Mouse (Mus musculus) stomach, embryonic 14.5 days (tissue): ENCODE measurements around the gene Oxtr. TPM values are rescaled to one million over a fixed set of nuclear protein-coding genes. Genes with fewer than 3 reads are reported as not detected.

Experiments used
- ATAC-seq: fragments of 200-750 bp; cut with Nextera tagmentation; 2 replicates; pipeline ENCODE4 v1.8.0; 2017; ENCODE audit warnings: low read depth, moderate TSS enrichment; ENCODE audit not compliant: insufficient number of reproducible peaks, insufficient read depth, low FRiP score
- H3K27ac ChIP-seq: fragments of 300-500 bp; sonication (generic); 2 replicates; pipeline ENCODE4 v1.5.1; 2014; ENCODE audit warnings: mild to moderate bottlenecking, low read length, moderate library complexity, mixed read lengths
- H3K27me3 ChIP-seq: fragments of 300-500 bp; sonication (generic); 2 replicates; pipeline ENCODE4 v1.6.1; 2014; ENCODE audit warnings: low read length, control low read depth, mixed read lengths; ENCODE audit not compliant: control insufficient read depth, insufficient read depth
- H3K36me3 ChIP-seq: fragments of 300-500 bp; sonication (generic); 2 replicates; pipeline ENCODE4 v1.6.1; 2014; ENCODE audit warnings: mild to moderate bottlenecking, control low read depth, low read length, moderate library complexity, mixed read lengths; ENCODE audit not compliant: control insufficient read depth, insufficient read depth
- H3K4me1 ChIP-seq: fragments of 300-500 bp; sonication (generic); 2 replicates; pipeline ENCODE4 v1.6.1; 2014; ENCODE audit warnings: low read length, control low read depth, mixed read lengths; ENCODE audit not compliant: control insufficient read depth, insufficient read depth
- H3K4me2 ChIP-seq: fragments of 300-500 bp; sonication (generic); replicated peaks from 2 replicates; pipeline ENCODE4 v1.6.1; 2014; ENCODE audit warnings: low read depth, low read length, control low read depth
- H3K4me3 ChIP-seq: fragments of 300-500 bp; sonication (generic); 2 replicates; pipeline ENCODE4 v1.5.1; 2014; ENCODE audit warnings: low read depth, low read length, control low read depth
- H3K9ac ChIP-seq: fragments of 300-500 bp; sonication (generic); replicated peaks from 2 replicates; pipeline ENCODE4 v1.6.1; 2014; ENCODE audit warnings: low read depth, mild to moderate bottlenecking, control low read depth, low read length, moderate library complexity, mixed read lengths
- H3K9me3 ChIP-seq: fragments of 300-500 bp; sonication (generic); 2 replicates; pipeline ENCODE4 v1.6.1; 2016; ENCODE audit warnings: low read depth, low read length, control low read depth; ENCODE audit not compliant: control insufficient read depth
- whole genome bisulfite sequencing: fragments of 180-500 bp; shearing (Covaris S2); extraction: QIAGEN DNeasy Blood & Tissue Kit; methylation state at CpG from one replicate; pipeline ENCODE4 v1.1.7; 2014; 5-methylcytosine and 5-hydroxymethylcytosine counted together
- polyA plus RNA-seq: library from polyadenylated mRNA; unstranded; fragments of >200 nt; fragmentation: Nextera tagmentation; extraction: Ambion mirVana; gene quantifications from 2 replicates; pipeline ENCODE4 v1.2.1, GENCODE M21; 2014

The Oxtr gene
- polyA plus RNA-seq, 1 experiment from 2014 or later, result 0.10 TPM

DNA sequence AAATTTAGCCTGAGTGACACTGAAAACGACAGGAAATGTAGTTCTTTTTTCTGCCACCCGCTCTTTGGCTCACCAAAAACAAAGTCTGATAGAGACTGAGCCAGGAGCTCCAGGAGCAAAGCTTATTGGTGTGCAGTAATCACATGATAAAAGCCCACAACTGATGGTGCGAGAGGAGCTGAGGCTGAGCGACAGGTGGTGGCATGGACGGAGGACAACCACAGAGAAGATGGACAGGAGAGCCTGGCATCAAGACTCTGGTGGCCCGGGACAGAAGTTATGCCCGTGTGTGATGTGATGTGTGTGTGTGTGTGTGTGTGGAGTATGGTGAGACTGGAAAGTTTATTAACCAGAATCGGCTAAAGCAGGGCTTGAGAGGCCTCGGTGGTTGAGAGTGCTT is 3.6 kb upstream of the Oxtr start:
- H3K4me3 ChIP-seq, result no peak overlapping the region
- WGBS, result 91% methylated on average over 9 of the region's 9 CpGs
- no peaks in the 10 kb centered on the region for H3K9me3 ChIP-seq
- H3K4me2 ChIP-seq, result no peak overlapping the region
- H3K27me3 ChIP-seq, result peaks cover 24% of the 10 kb centered on the region
- H3K9ac ChIP-seq, result no peak overlapping the region
- H3K4me1 ChIP-seq, result no peaks in the 10 kb centered on the region
- no peaks in the 10 kb centered on the region for H3K36me3 ChIP-seq
- H3K27ac ChIP-seq, result no peak overlapping the region
- no peak for ATAC-seq

DNA sequence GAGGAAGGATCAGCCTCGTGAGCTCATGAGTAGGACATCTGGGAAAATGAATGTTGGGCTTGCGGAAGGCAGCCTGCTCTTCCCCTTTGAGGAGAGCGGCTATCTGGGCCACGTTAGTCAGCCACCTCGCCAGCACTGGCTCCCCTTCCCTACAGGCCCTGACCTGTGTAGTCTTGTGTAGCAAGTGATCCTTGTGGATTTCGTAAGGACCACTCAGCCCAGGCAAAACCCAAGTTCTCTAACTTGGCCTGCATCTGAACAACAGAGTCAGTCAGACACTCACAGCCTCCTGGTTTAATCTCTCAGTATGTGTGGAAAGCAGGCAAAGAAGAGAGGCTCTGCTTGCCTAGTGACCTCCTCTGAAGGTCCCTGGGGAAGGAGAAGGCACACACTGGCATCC is 2.9 kb upstream of the Oxtr start:
- 84% methylated on average over 6 of the region's 6 CpGs for WGBS
- Histone ChIP-seq H3K36me3 (no peaks in the 10 kb centered on the region), H3K4me3 (no peak overlapping the region), H3K9ac (no peak overlapping the region), H3K4me1 (no peaks in the 10 kb centered on the region), H3K4me2 (no peak overlapping the region), H3K27ac (no peak overlapping the region), H3K9me3 (no peaks in the 10 kb centered on the region), H3K27me3 (peaks cover 31% of the 10 kb centered on the region)
- ATAC-seq, result no peak

DNA sequence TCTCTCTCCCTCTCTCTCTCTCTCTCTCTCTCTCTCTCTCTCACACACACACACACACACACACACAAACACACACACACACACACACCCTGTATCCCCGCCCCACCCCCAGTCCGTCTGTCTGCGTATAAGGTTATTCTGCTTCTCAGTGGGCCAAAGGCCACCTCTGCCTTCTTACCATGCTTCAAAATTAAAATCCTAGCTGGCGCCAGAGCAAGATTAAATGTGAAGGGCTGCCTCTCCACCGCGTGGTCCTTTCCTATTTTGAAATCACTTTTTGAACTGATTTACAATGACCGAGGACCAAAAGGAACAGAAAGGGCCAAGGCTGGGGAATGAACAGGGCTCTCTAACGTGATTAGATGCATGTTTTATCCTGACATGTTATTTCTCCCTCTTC is 1.8 kb upstream of the Oxtr start:
- 79% methylated on average over 8 of the region's 8 CpGs for WGBS
- ATAC-seq, result no peak

DNA sequence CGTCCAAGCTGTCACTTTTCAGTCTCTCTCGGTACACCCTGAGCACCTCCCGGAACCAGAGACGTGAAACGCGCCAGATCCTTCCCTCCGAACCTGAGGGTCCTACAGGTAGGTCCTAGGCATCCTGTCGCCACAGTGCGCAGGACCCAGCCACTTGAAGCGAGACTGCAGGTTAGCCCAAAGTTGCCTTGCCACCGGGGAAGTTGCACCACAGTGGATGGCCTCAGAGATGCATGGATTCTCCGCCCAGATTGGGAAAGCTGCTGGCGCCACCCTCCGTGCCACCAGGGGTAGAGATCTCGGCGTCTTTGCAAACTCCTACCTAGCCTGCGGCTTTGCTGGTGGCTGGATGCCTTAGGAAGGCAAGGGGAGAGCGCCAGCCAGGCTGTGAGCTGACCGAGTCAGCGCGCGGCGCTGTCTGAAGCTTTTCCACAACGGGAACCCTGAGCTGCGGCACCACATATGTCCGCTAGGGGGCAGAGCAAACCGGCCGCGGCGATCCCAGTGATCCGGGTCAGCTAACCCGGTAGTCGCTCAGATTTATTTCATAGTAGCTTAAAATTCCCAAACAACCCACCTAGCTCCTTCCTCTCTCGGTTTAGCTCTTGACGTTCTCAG is 991 bp upstream of the Oxtr start:
- peak; percentile 42; the same call in 1 of the 2 replicates for ATAC-seq
- no peak overlapping the region for H3K9ac ChIP-seq
- peak overlapping the region; percentile 31 for H3K4me3 ChIP-seq
- H3K4me2 ChIP-seq, result peak overlapping the region; percentile 66
- no peaks in the 10 kb centered on the region for H3K36me3 ChIP-seq
- no peak overlapping the region for H3K27ac ChIP-seq
- peaks cover 36% of the 10 kb centered on the region for H3K27me3 ChIP-seq
- H3K9me3 ChIP-seq, result no peaks in the 10 kb centered on the region
- 1% methylated on average over 35 of the region's 35 CpGs for WGBS
- H3K4me1 ChIP-seq, result no peaks in the 10 kb centered on the region

More for the DNA sequence above, 1.8 kb upstream of the Oxtr start:
- H3K36me3 ChIP-seq, result no peaks in the 10 kb centered on the region
- no peak overlapping the region for H3K27ac ChIP-seq
- no peak overlapping the region for H3K4me3 ChIP-seq
- H3K9ac ChIP-seq, result no peak overlapping the region
- H3K9me3 ChIP-seq, result no peaks in the 10 kb centered on the region
- no peaks in the 10 kb centered on the region for H3K4me1 ChIP-seq
- H3K27me3 ChIP-seq, result peaks cover 36% of the 10 kb centered on the region
- no peak overlapping the region for H3K4me2 ChIP-seq

DNA sequence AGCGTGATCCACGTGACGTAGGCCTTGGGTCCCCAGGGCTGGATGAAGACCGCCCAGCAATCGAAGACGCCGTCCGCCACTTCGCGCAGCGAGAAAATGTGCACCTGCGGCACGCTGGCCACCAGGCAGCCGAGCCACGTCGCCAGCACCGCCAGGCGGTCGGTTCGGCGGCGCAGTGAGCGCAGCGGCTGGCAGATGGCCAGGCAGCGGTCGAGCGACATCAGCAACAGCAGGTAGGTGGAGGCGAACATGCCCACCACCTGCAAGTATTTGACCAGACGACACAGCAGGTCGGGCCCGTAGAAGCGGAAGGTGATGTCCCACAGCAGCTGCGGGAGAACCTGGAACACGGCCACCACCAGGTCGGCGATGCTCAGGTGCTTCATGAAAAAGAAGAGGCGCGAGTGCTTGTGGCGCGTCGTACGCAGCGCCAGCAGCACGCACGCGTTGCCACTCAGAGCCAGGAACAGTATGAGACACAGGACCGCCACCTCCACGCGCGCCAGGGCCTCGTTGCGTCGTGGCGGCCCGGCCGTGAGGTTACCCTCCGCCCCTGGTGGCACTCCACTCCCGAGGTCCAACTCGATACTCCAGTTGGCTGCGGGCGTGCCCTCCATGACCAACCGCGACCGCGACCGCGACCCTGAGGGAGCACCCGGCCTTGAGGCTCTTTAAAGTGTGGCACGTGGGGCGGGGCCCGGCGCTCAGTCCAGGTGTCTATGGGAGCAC is 398 bp downstream of the Oxtr start:
- Histone ChIP-seq H3K4me3 (peak overlapping the region; percentile 31), H3K4me1 (no peaks in the 10 kb centered on the region), H3K9ac (no peak overlapping the region), H3K27ac (no peak overlapping the region), H3K9me3 (no peaks in the 10 kb centered on the region), H3K4me2 (peak overlapping the region; percentile 66), H3K27me3 (peaks cover 36% of the 10 kb centered on the region), H3K36me3 (no peaks in the 10 kb centered on the region)
- 4% methylated on average over 70 of the region's 72 CpGs for WGBS
- ATAC-seq, result 0 out of 2 replicates have a peak, but pooled peaks have one; percentile 4

DNA sequence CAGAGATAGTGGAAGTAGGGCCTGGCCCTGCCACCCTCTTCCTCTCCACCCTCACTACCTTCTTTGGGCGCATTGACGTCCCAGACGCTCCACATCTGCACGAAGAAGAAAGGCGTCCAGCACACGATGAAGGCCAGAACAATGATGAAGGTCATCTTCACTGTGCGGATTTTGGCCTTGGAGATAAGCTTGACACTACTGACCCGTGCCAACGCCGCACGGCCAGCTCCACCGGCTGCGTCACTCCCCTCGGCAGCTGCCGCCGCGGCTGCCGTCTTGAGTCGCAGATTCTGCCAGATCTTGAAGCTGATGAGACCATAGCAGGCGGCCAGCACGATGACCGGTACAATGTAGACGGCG is 942 bp downstream of the Oxtr start:
- WGBS, result 42% methylated on average over 24 of the region's 24 CpGs
- Histone ChIP-seq H3K9ac (no peak overlapping the region), H3K4me2 (peak overlapping the region; percentile 66), H3K27me3 (peaks cover 36% of the 10 kb centered on the region), H3K27ac (no peak overlapping the region), H3K36me3 (no peaks in the 10 kb centered on the region), H3K9me3 (no peaks in the 10 kb centered on the region), H3K4me3 (peak overlapping the region; percentile 31), H3K4me1 (no peaks in the 10 kb centered on the region)
- ATAC-seq, result no peak

DNA sequence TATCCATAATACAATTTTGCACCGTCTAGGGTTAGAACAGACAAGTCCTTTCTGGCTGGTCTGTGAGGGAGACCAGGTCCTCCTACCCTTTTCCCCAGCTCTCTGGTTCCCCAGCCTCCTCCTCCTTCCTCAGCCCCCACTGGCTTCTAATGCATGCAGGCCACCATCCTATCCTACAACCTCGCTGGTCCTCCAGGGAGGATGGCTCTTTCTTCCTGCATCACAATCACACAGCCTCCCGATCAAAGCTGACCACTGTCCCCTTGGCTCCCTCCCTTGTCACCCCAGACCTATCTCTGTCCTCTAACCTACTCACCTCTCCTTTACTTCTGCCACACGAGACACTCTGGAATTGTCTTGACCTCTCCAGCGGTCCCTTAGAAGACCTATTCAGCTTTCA is 1.8 kb downstream of the Oxtr start:
- no peak for ATAC-seq
- no peak overlapping the region for H3K9ac ChIP-seq
- H3K27ac ChIP-seq, result no peak overlapping the region
- 78% methylated on average over 5 of the region's 5 CpGs for WGBS
- no peaks in the 10 kb centered on the region for H3K9me3 ChIP-seq
- H3K36me3 ChIP-seq, result no peaks in the 10 kb centered on the region
- H3K4me1 ChIP-seq, result no peaks in the 10 kb centered on the region
- no peak overlapping the region for H3K4me3 ChIP-seq
- peaks cover 36% of the 10 kb centered on the region for H3K27me3 ChIP-seq
- H3K4me2 ChIP-seq, result no peak overlapping the region

DNA sequence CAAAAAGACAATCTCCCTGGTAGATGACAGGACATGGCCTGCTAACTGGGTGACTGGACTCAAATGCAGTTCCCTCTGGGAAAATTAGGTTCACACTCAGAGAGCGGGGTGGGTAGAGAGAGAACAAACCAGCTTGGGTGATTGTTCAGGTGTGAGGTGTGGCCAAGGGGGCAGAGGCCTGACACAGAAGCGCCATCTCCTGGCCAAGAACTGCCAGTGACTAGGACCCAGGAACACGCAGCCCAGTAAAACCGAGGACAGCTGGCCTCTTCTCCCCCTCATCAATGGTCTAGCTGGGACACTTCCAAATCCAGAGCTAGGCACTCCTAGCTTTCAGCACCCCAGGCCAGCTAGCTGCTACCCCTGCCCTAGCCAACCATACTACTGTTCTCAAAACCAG is 5.4 kb downstream of the Oxtr start:
- Histone ChIP-seq H3K4me3 (no peak overlapping the region), H3K9ac (no peak overlapping the region), H3K4me1 (no peaks in the 10 kb centered on the region), H3K27ac (no peak overlapping the region), H3K27me3 (peaks cover 21% of the 10 kb centered on the region), H3K36me3 (no peaks in the 10 kb centered on the region), H3K9me3 (no peaks in the 10 kb centered on the region), H3K4me2 (no peak overlapping the region)
- no peak for ATAC-seq
- WGBS, result 3% methylated on average over 4 of the region's 4 CpGs
